Mouse (Mus musculus) thymus, postnatal 0 days (tissue): ENCODE measurements around the gene Epha2. TPM values are rescaled to one million over a fixed set of nuclear protein-coding genes. Genes with fewer than 3 reads are reported as not detected.

ENCODE experiments used
- DNase-seq: peaks from one replicate; pipeline ENCODE4 v3.0.0-alpha.2; 2015; ENCODE audit warnings: low spot score
- polyA plus RNA-seq: library from polyadenylated mRNA; unstranded; fragments of >200 nt; fragmentation: Nextera tagmentation; extraction: Ambion mirVana; gene quantifications from 2 replicates; pipeline ENCODE4 v1.2.1, GENCODE M21; 2015

Gene Epha2
- polyA plus RNA-seq, 1 experiment from 2014 or later, result 0.55 TPM

- DNase-seq, result no peak
Observed at GRCm38 (mm10) chr4:141329968-141330367, 28.9 kb downstream of the Epha2 start.

GRCm38 (mm10) chr4:141331446-141331845, 30.4 kb downstream of the Epha2 start:
- no peak for DNase-seq

DNA sequence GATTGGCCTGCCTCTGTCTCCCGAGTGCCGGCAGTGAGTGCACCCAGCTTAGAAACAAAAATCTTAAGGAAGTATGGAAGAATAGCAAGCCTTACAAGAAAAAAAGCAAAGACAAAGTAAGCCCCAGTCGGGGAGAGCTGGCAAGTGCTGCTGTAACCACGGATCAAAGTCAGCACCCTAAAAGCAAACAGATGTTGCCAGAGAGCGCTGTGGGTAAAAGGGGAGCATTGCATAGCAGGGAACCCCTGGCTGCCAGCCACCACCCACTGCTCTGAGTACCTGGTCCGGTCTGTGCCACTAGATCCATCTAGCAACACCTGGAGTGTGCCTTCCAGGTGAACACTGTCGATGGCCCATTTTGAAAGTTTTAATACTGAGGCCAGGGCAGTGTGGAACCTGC, 31.2 kb downstream of the Epha2 start:
- no peak for DNase-seq

- no peak for DNase-seq
Observed at GRCm38 (mm10) chr4:141334695-141335094, 33.7 kb downstream of the Epha2 start.

DNA sequence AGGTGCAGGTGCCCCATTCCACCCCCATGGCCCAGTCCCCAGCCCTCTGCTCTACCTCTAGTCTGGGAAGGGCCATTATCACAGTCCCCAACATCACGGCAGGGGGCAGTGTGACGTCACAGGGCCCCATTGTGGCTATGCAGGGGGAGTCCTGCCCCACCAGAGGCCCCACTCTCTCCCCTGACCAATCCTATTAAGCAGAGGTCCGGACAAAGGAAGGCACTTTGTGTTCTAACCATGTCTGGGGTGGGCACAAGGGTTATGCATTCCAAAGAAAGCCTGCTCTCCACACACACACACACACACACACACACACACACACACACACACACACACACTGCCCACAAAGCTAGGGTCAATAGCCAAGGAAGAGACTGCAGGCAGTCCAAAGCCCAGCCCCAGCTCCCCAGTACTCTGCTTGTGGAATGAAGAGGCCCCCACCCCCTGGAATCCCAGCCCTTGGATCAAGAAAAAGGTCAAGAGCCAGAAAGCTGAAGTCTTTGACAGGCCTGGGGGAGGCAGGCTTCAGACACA, 34.3 kb downstream of the Epha2 start:
- DNase-seq, result no peak

GRCm38 (mm10) chr4:141336196-141336595, 35.2 kb downstream of the Epha2 start:
- DNase-seq, result no peak

DNA sequence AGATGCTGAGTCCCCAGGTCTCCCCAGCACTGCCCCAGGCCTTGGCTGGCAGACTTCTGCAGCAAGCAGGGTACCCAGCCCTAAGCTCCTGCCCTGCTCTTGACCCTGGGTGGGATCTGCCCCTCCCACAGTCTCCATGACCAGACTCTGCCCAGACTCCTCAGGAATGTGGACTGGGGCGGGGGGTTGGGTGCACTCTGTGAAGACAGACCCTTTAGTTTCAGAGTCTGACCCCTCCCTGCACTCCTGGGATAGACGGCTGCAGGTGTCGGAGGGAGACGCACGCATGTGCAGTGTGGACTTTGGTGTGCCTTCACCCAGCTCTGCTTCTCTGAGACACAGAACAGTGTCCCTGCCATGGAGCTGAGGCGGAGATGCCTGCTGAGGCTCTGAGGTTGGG, 36.9 kb downstream of the Epha2 start:
- DNase-seq, result no peak

- DNase-seq, result no peak
Observed at GRCm38 (mm10) chr4:141338853-141339252, 37.8 kb downstream of the Epha2 start.

DNA sequence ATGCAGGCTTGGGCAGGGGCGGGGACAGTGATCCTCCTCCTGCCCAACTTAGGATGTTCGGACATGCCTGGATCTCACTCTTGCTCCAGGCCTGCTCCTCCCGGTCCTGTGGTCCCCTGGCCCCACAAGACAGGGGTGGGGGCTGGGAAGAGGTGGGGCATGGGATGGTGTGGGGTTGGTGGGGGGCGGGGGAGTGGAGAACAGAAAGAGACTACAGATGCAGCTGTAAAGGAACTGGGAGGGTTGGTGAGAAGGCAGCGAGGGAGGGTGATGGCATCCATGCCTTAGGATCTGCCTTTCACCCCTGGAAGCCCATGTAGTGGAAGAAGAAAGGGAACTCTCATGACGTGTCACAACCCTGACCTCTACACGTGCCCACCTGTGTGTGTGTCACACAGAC, 40.4 kb downstream of the Epha2 start:
- no peak for DNase-seq

GRCm38 (mm10) chr4:141343515-141343914, 42.5 kb downstream of the Epha2 start:
- no peak for DNase-seq

GRCm38 (mm10) chr4:141345219-141345618, 44.2 kb downstream of the Epha2 start:
- no peak for DNase-seq

GRCm38 (mm10) chr4:141347365-141347797, 46.3 kb downstream of the Epha2 start:
- no peak for DNase-seq

GRCm38 (mm10) chr4:141348616-141349015, 47.6 kb downstream of the Epha2 start:
- DNase-seq, result no peak

DNA sequence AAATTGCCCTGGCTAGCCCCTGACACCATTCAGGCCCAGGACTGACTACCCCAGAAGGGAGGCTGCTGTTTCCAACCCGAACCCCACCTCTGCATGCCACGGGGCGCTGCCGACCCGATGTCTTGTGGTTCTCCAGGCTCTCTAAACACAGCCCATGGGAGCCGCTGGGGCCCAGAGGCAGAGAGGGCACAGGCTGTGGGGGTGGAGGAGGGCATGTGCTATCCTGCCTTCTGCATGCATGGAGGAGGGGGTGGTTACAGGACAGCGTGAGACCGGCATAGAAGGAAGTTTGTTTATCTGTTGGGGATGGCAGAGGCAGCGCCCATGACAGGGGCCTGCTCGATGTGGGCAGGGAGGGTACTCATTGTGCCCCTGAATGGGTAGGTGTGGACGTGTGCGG, 49.0 kb downstream of the Epha2 start:
- DNase-seq, result no peak

- no peak for DNase-seq
Observed at GRCm38 (mm10) chr4:141351972-141352371, 50.9 kb downstream of the Epha2 start.

- DNase-seq, result no peak
Observed at GRCm38 (mm10) chr4:141352986-141353385, 51.9 kb downstream of the Epha2 start.

DNA sequence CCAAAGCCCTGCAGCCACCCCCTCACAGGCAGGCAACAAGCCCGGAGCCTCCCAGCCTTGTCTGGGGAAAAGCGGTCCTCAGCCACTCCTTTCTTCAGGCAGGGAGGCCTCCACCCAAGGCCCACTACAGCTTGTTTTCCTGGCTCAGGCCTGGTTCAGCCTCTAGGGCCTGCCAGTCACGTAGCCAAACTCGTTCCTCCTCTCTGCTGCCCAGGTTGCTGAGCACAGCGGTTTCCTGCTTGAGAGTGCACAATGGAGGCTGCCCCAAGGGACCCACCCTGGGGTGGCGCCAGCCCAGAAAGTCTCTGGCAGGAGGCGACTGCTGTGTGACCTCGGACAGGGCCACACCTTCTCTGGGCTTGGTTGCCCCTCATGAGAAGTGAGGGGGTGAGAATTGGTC, 52.8 kb downstream of the Epha2 start:
- DNase-seq, result no peak

DNA sequence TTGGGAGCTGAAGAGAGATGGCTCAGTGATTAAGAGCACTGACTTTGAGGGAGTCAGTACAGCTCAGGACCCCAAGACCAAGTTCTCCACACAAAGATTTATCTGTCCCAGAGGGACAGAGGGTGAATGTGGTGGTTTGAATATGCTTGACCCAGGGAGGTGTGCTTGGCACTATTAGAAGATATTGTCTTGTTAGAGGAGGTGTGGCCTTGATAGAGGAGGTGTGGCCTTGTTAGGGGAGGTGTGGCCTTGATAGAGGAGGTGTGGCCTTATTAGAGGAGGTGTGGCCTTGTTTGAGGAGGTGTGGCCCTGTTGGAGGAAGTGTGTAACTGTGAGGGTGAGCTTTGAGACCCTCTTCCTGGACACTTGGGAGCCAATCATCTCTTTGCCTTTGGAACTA, 56.8 kb downstream of the Epha2 start:
- DNase-seq, result no peak

DNA sequence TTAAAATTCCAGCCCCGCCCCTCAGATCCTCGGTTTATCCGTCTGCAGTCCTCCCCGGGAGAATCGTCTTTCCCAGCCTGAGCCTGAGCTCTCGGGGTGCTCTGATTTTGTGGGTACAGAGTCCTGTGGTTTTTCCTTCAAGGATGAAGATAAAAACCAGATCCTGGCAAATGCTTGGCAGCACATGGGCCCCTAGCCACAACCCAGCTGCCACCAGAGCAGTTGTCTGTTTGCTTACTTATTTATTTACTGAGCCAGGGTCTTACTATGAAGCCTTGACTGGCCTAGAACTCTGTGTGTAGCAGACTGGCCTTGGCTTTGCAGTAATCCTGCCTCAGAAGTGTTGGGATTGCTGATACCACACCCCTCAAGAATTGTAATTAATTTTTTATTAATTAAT, 58.2 kb downstream of the Epha2 start:
- DNase-seq, result no peak

- peak; percentile 33 for DNase-seq
Observed at GRCm38 (mm10) chr4:141360846-141361245, 59.8 kb downstream of the Epha2 start.

DNA sequence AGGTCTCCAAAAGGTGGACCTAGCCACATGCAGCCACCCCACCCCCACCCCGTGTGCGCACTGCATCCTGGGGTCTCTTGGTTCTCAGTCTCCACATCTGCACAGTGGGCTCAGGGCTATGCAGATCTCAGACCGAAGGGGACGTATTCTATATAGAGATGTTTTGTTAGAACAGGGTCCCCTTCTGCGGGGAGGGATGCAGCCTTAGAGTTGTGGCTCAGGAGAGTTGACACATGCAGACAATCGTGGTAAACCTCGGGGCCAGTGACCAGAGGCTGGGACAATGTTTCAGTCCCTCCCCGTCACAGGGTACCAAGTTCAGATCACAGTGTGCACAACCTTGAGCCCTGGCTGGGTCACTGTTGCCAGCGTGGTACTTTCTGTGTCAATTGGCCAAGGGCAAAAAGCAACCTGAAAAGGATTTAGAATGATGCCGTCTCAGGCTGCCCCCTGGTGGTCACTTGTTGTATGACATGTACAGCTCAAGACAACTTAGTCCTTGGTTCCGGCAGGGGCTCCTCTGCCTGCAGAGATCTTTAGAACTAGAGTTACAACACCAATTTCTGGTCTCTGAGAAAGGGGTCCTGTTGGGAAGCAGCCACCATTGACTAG, 62.0 kb downstream of the Epha2 start:
- DNase-seq, result peak; percentile 73

DNA sequence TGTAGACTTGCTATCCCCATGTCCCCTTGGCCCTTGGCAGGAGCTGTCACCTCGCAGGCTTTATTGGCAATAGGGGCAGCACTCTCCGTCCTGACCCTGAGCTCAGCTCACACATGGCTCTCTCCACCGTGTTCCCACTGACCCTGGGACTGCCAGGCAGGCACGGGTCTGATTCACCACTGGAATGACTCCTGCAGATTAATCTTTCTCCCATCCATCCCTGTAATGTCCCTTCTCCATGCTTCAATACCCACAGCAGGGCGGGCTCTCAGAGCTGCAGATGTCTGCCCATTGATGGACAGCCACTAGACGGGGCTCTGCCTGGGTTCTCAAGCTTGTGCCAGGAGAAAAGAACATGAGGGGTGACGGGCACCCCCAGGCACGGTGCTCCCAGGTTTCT, 64.1 kb downstream of the Epha2 start:
- no peak for DNase-seq

GRCm38 (mm10) chr4:141365876-141366275, 64.8 kb downstream of the Epha2 start:
- no peak for DNase-seq
